Mouse (Mus musculus) lung, postnatal 0 days (tissue): ENCODE measurements around the gene 4930519G04Rik. TPM values are rescaled to one million over a fixed set of nuclear protein-coding genes. Genes with fewer than 3 reads are reported as not detected.

Experiments
- ATAC-seq: fragments of 200-750 bp; cut with Nextera tagmentation; 2 replicates; pipeline ENCODE4 v1.8.0; 2017; ENCODE audit warnings: moderate library complexity
- DNase-seq: peaks from one replicate; pipeline ENCODE4 v3.0.0-alpha.2; 2016; ENCODE audit warnings: low spot score
- H3K27ac ChIP-seq: fragments of 300-500 bp; sonication (generic); 2 replicates; pipeline ENCODE4 v1.5.1; 2014; ENCODE audit warnings: antibody characterized with exemption, mild to moderate bottlenecking, low read length, mixed read lengths
- H3K27me3 ChIP-seq: fragments of 300-500 bp; sonication (generic); replicated peaks from 2 replicates; pipeline ENCODE4 v1.6.1; 2014; ENCODE audit warnings: low read length, mixed read lengths; ENCODE audit not compliant: insufficient read depth
- H3K36me3 ChIP-seq: fragments of 300-500 bp; sonication (generic); 2 replicates; pipeline ENCODE4 v1.6.1; 2014; ENCODE audit warnings: low read length, mixed read lengths; ENCODE audit not compliant: insufficient read depth
- H3K4me1 ChIP-seq: fragments of 300-500 bp; sonication (generic); 2 replicates; pipeline ENCODE4 v1.6.1; 2014; ENCODE audit warnings: antibody characterized with exemption, low read depth, low read length, mixed read lengths; ENCODE audit not compliant: insufficient read depth
- H3K4me2 ChIP-seq: fragments of 300-500 bp; sonication (generic); replicated peaks from 2 replicates; pipeline ENCODE4 v1.6.1; 2014; ENCODE audit warnings: low read depth, mild to moderate bottlenecking, low read length, moderate library complexity, mixed read lengths
- H3K4me3 ChIP-seq: fragments of 300-500 bp; sonication (generic); 2 replicates; pipeline ENCODE4 v1.5.1; 2014; ENCODE audit warnings: low read depth, low read length
- H3K9ac ChIP-seq: fragments of 300-500 bp; sonication (generic); replicated peaks from 2 replicates; pipeline ENCODE4 v1.6.1; 2014; ENCODE audit warnings: low read depth, mild to moderate bottlenecking
- H3K9me3 ChIP-seq: fragments of 300-500 bp; sonication (generic); 2 replicates; pipeline ENCODE4 v1.6.1; 2016; ENCODE audit warnings: low read length, mixed read lengths
- CTCF ChIP-seq: IDR thresholded peaks from 2 replicates; pipeline ENCODE4 v1.5.1; 2016; ENCODE audit warnings: antibody characterized with exemption, mild to moderate bottlenecking
- EP300 ChIP-seq: IDR thresholded peaks from 2 replicates; pipeline ENCODE4 v1.6.1; 2016; ENCODE audit warnings: antibody characterized with exemption, mild to moderate bottlenecking, control low read depth
- WGBS: fragments of 180-500 bp; shearing (Covaris S2); extraction: QIAGEN DNeasy Blood & Tissue Kit; methylation state at CpG from one replicate; pipeline ENCODE4 v1.1.7; 2014; 5-methylcytosine and 5-hydroxymethylcytosine counted together
- polyA plus RNA-seq: library from polyadenylated mRNA; unstranded; fragments of >200 nt; fragmentation: Nextera tagmentation; extraction: Ambion mirVana; gene quantifications from 2 replicates; pipeline ENCODE4 v1.2.1, GENCODE M21; 2015

Gene 4930519G04Rik
- polyA plus RNA-seq, 1 experiment from 2014 or later, result not detected

DNA sequence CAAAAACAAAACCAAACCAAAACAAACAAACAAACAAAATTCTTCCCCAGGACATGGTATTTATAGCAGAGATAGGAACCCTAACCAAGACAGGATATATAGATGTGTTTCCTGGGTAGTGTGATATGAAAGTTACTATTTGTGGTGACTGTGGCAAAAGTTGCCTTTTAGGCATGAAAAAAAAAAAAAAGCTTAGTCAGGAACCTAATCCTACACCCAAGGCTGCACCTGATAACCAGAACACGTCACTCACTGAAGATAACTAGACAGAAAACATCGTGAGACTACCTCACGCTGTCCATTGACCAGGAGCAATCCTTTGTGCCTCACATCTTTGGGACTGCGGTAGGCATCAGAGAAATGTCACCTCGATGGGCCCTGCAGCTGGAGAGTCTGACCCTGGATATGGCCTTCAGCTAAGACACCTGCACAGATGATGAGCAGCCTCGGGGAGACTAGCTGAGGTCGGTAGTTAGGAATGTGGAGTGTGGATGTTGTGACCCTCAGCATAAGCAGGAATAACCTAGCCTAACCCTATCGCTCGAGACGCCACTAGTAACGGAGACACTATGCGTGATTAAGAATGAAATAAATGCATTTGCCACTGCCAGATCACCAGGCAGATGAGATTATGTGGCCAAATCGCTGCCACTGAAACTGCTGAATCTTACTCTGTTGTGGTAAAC, 43.4 kb downstream of the 4930519G04Rik start, which contains the start of gene Oasl2:
TSS of gene Oasl2 (plus strand) at position 249 of the 686 bp plus-strand sequence.
- WGBS, result 51% methylated on average over 13 of the region's 13 CpGs
- H3K27ac ChIP-seq, result peak within 1 kb of the TSS; percentile 11
- peak within 1 kb of the TSS; percentile 58 for H3K4me2 ChIP-seq
- no peak for TF ChIP-seq EP300
- no peak for TF ChIP-seq CTCF
- H3K9ac ChIP-seq, result 0 out of 2 replicates have a peak within 1 kb of the TSS, but pooled peaks have one; percentile 27
- ATAC-seq (no peak), DNase-seq (no peak)
- no peaks in the 10 kb centered on the region for H3K9me3 ChIP-seq
- no peaks in the 10 kb centered on the region for H3K27me3 ChIP-seq
- no peaks in the 10 kb centered on the region for H3K36me3 ChIP-seq
- H3K4me3 ChIP-seq, result peak within 1 kb of the TSS; percentile 46
- no peaks in the 10 kb centered on the region for H3K4me1 ChIP-seq

- no peaks in the 10 kb centered on the region for H3K4me1 ChIP-seq
- ATAC-seq (peak; percentile 69), DNase-seq (peak; percentile 76)
- no peaks in the 10 kb centered on the region for H3K36me3 ChIP-seq
- H3K27me3 ChIP-seq, result no peaks in the 10 kb centered on the region
- H3K9me3 ChIP-seq, result no peaks in the 10 kb centered on the region
- H3K27ac ChIP-seq, result peak overlapping the region; percentile 11
- peak overlapping the region; percentile 46 for H3K4me3 ChIP-seq
- WGBS, result 7% methylated on average over 7 of the region's 7 CpGs
- TF ChIP-seq CTCF, result no peak
- no peak for TF ChIP-seq EP300
- peak overlapping the region; percentile 58 for H3K4me2 ChIP-seq
- H3K9ac ChIP-seq, result 0 out of 2 replicates have a peak overlapping the region, but pooled peaks have one; percentile 27
Observed at GRCm38 (mm10) chr5:114897374-114897793, 43.9 kb downstream of the 4930519G04Rik start.

DNA sequence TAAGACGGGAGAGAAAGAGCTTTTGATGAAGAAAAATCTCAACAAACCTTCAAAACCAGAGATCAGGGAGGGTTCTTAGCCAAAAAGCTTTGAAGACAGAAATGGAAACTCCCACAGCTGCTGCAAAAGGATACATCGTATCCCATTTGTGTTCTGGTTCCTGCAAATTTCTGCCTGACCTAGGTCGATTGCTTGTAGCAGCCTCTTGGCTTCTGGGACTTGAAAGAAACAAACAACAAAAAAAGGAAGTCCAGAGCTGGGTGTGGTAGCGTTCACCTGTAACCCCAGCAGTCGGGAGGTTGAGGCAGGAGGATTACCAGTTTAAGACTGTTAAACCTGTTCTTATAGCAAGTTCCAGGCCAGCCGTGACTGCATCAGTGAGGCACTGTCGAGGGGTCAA, 45.4 kb downstream of the 4930519G04Rik start:
- DNase-seq, result no peak
- Histone ChIP-seq H3K4me1 (no peaks in the 10 kb centered on the region), H3K27ac (no peak overlapping the region), H3K4me3 (no peak overlapping the region), H3K9me3 (no peaks in the 10 kb centered on the region), H3K9ac (no peak overlapping the region), H3K27me3 (no peaks in the 10 kb centered on the region), H3K4me2 (peak overlapping the region; percentile 58), H3K36me3 (no peaks in the 10 kb centered on the region)
- TF ChIP-seq EP300 (no peak), CTCF (no peak)
- ATAC-seq, result no peak
- 71% methylated on average over 7 of the region's 7 CpGs for WGBS

DNA sequence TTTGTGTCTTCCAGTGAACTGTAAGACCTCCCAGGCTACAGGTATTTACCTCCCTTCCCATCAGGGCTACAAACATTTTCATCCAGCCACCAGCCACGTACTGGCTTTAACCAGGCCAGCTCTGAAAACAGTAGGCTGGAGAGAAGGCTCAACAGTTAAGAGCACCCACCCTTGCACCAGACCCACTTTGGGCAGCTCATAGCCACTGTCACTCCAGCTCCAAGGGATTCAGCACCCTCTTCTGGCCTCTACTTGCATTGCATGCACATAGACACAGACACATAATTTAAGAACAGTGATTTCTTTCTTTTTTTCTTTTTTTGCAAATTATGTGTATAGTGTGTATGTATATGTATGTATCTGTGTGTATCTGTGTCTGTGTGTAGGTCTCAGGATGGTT, 48.9 kb downstream of the 4930519G04Rik start:
- Histone ChIP-seq H3K4me2 (no peak overlapping the region), H3K36me3 (peaks cover 4% of the 10 kb centered on the region; the same call in 1 of the 2 replicates), H3K4me1 (no peaks in the 10 kb centered on the region), H3K27me3 (no peaks in the 10 kb centered on the region), H3K4me3 (no peak overlapping the region), H3K9me3 (no peaks in the 10 kb centered on the region), H3K27ac (no peak overlapping the region), H3K9ac (no peak overlapping the region)
- 29% methylated on average over 1 of the region's 1 CpGs for WGBS
- ATAC-seq, result no peak
- peak; percentile 72 for DNase-seq
- TF ChIP-seq EP300 (no peak), CTCF (peak; percentile 83)

DNA sequence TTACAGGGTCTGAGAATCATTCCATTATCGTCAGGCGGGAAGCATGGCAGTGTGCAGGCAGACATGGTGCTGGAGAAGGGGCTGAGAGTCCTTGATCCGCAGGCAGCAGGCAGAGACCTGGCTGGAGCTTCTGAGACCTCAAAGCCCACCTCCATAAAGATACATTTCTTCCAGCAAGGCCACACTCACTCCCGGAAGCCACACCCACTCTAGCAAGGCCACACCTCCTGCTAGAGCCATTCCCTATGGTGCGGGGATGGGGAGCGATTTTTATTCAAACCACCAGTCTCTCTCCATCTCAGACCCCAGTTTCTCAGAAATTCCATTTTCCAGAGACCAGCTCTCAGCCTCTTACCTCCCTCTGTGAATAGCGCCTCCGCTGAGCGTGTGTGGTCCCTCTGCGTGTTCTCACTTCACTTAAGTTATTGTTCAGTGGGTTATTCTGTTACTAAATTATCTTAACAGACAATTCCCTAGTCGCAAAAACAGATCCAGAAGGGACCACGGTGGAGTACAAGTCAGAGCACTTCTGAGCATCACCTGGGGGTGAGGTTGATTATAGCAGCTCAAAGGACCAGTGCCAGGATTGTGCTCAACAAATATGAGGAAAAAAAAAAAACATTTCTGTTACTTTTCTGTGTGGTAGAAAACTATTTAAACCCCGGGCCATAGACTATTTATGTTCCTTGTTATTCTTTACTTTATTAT, 55.3 kb downstream of the 4930519G04Rik start:
- no peak overlapping the region for H3K4me2 ChIP-seq
- DNase-seq, result no peak
- 52% methylated on average over 13 of the region's 13 CpGs for WGBS
- H3K27ac ChIP-seq, result no peak overlapping the region
- no peaks in the 10 kb centered on the region for H3K9me3 ChIP-seq
- H3K4me1 ChIP-seq, result no peaks in the 10 kb centered on the region
- no peak overlapping the region for H3K4me3 ChIP-seq
- no peaks in the 10 kb centered on the region for H3K27me3 ChIP-seq
- TF ChIP-seq CTCF, result no peak
- no peak for TF ChIP-seq EP300
- no peak overlapping the region for H3K9ac ChIP-seq
- H3K36me3 ChIP-seq, result peaks cover 4% of the 10 kb centered on the region
- no peak for ATAC-seq

GRCm38 (mm10) chr5:114913686-114914085, 60.2 kb downstream of the 4930519G04Rik start:
- Histone ChIP-seq H3K27me3 (no peaks in the 10 kb centered on the region), H3K9me3 (no peaks in the 10 kb centered on the region), H3K9ac (no peak overlapping the region), H3K36me3 (no peaks in the 10 kb centered on the region; the same call in 1 of the 2 replicates), H3K4me2 (no peak overlapping the region), H3K27ac (no peak overlapping the region), H3K4me3 (no peak overlapping the region), H3K4me1 (no peaks in the 10 kb centered on the region)
- DNase-seq, result no peak
- ATAC-seq, result no peak
- TF ChIP-seq CTCF, result no peak
- TF ChIP-seq EP300, result no peak
- WGBS, result 53% methylated on average over 4 of the region's 4 CpGs
